Mouse (Mus musculus) limb, embryonic 10.5 days (tissue): ENCODE data around the gene Nipal1. TPM values are rescaled to one million over a fixed set of nuclear protein-coding genes. Genes with fewer than 3 reads are reported as not detected.

Experiments used
- DNase-seq: peaks from one replicate; pipeline ENCODE4 v3.0.0-alpha.2; 2017; ENCODE audit warnings: low spot score
- H3K27ac ChIP-seq: fragments of 300-500 bp; sonication (generic); 2 replicates; pipeline ENCODE4 v1.5.1; 2016; ENCODE audit warnings: mild to moderate bottlenecking
- H3K27me3 ChIP-seq: fragments of 300-500 bp; sonication (generic); 2 replicates; pipeline ENCODE4 v1.6.1; 2016; ENCODE audit warnings: low read depth, mild to moderate bottlenecking; ENCODE audit not compliant: poor library complexity, severe bottlenecking
- H3K36me3 ChIP-seq: fragments of 300-500 bp; sonication (generic); 2 replicates; pipeline ENCODE4 v1.6.1; 2016; ENCODE audit warnings: mild to moderate bottlenecking, moderate library complexity
- H3K4me1 ChIP-seq: fragments of 300-500 bp; sonication (generic); 2 replicates; pipeline ENCODE4 v1.6.1; 2016
- H3K4me3 ChIP-seq: fragments of 300-500 bp; sonication (generic); 2 replicates; pipeline ENCODE4 v1.5.1; 2016; ENCODE audit warnings: mild to moderate bottlenecking, moderate library complexity
- H3K9me3 ChIP-seq: fragments of 300-500 bp; sonication (generic); replicated peaks from 2 replicates; pipeline ENCODE4 v1.6.1; 2016; ENCODE audit warnings: mild to moderate bottlenecking
- WGBS: fragments of 180-500 bp; shearing (Covaris S2); methylation state at CpG from one replicate; pipeline ENCODE4 v1.1.7; 2016; 5-methylcytosine and 5-hydroxymethylcytosine counted together
- polyA plus RNA-seq: library from polyadenylated mRNA; unstranded; fragments of >200 nt; fragmentation: Nextera tagmentation; extraction: Ambion mirVana; gene quantifications from 2 replicates; pipeline ENCODE4 v1.2.1, GENCODE M21; 2016

Gene Nipal1
- 0.76 TPM in 1 of 2 replicates, not detected in the other for polyA plus RNA-seq

DNA sequence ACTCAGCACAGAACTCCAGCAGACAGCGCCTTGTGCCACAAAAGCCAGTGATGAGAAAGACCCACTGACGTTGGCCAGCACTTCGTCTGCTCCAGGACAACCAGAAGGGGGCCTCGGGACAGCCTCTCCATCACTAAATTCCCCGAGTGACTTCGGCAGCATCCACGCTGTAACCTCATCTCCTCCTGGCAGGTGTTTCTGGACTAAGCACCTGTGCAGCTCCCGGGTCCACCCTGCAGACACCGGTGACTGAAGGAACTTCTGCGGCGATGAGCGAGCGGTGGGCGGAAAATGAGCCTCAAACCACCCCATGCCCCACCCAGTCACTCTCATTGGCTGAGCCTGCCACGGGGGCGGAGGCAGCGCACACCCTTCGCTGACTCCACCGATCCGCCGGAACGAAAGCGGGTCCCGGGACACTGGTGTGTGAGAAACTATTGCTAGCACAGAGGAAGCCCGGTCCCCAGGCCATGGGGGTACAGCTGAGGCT, at the start of gene Nipal1:
Nipal1 (plus strand) TSS at position 378 of the 490 bp plus-strand sequence.
- Histone ChIP-seq H3K9me3 (no peaks in the 10 kb centered on the region), H3K27ac (no peak within 1 kb of the TSS), H3K36me3 (no peaks in the 10 kb centered on the region), H3K4me1 (peaks cover 16% of the 10 kb centered on the region), H3K4me3 (peak within 1 kb of the TSS; percentile 61), H3K27me3 (peaks cover 42% of the 10 kb centered on the region)
- DNase-seq = peak; percentile 84
- WGBS = 1% methylated on average over 25 of the region's 25 CpGs

DNA sequence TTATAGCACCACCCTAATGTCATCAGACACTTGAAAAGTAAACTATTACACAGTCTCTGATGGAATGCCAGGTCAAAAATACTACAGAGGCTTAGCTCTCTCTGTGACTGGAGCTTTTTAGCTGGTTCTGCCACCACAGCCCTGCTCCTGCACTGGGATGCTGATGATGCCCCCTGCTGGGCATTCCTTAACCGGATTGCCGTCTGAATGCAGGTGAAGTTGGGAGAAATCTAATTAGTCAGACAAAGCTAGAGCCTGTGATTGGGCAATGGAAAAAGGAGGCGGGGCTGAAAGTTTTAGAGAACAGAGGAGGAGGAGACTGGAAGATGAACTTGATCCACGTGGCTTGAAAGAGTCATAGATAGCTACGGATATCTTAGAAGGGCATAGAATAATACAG, 46.6 kb upstream of the Nipal1 start:
- Histone ChIP-seq H3K27me3 (no peaks in the 10 kb centered on the region), H3K27ac (no peak overlapping the region), H3K4me1 (no peaks in the 10 kb centered on the region), H3K9me3 (no peaks in the 10 kb centered on the region), H3K4me3 (no peak overlapping the region), H3K36me3 (no peaks in the 10 kb centered on the region)
- peak; percentile 60 for DNase-seq
- WGBS = 12% methylated on average over 5 of the region's 5 CpGs

DNA sequence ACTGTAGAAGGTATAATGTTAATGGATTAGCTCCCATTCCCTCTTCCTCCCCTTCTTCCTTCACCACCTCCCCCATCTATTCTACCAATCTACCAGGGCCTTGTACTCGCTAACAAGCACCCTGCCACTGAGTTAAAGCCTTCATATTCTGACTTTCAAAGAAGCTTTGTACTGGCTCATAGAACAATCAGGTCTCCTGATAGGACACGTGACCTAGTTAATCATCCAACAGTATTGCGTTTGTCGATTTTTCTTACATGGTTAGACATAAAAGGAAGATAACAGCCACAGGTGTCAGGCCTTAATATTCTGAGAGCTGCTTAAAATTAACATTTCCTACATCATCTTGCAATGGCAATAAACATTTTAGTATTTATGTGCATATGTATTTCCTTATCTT, 44.5 kb upstream of the Nipal1 start:
- H3K27me3 ChIP-seq = no peaks in the 10 kb centered on the region
- no peaks in the 10 kb centered on the region for H3K9me3 ChIP-seq
- H3K27ac ChIP-seq = no peak overlapping the region
- 94% methylated on average over 4 of the region's 4 CpGs for WGBS
- DNase-seq = no peak
- H3K4me3 ChIP-seq = no peak overlapping the region
- no peaks in the 10 kb centered on the region for H3K36me3 ChIP-seq
- H3K4me1 ChIP-seq = no peaks in the 10 kb centered on the region

DNA sequence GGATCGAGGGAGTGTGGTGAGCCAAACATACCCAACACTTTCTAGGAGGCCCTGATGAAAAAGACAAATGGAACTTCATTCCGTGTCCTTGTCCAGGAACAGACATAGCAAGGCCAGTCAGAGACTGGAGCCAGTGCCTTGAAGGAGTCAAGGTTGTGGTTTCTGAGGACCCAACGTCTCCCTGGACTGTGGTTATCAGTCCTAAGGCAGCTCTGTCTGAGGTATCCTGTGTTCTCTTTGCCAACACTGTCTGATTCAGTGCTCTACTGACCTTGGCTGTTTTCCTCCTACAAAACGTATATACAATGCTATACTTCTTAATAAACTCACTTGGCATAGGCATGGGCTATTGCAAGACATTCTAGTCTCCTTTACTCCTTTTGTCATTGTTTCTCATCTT, 30.2 kb upstream of the Nipal1 start:
- DNase-seq = no peak
- H3K27ac ChIP-seq = no peak overlapping the region
- H3K36me3 ChIP-seq = no peaks in the 10 kb centered on the region
- H3K9me3 ChIP-seq = no peaks in the 10 kb centered on the region
- WGBS = 88% methylated on average over 4 of the region's 4 CpGs
- no peaks in the 10 kb centered on the region for H3K27me3 ChIP-seq
- no peak overlapping the region for H3K4me3 ChIP-seq
- no peaks in the 10 kb centered on the region for H3K4me1 ChIP-seq

DNA sequence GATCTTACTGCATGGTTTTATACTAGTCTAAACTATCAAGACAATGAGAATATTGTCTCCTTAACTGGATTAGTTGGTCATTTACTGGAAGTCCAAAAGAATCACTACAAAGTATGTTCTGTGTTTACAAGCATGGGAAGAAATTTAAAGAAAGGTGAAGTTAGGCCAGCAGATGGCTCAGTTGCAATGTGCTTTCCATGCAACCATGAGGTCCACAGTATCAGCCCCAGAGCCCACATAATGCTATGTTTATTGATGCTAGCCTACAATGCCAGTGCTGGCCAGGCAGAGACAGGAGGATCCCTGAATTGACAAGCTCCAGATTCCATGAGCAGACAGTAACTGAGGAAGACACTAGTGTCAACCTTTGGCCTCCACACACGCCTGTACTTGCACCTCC, 26.6 kb upstream of the Nipal1 start:
- H3K36me3 ChIP-seq = no peaks in the 10 kb centered on the region

DNA sequence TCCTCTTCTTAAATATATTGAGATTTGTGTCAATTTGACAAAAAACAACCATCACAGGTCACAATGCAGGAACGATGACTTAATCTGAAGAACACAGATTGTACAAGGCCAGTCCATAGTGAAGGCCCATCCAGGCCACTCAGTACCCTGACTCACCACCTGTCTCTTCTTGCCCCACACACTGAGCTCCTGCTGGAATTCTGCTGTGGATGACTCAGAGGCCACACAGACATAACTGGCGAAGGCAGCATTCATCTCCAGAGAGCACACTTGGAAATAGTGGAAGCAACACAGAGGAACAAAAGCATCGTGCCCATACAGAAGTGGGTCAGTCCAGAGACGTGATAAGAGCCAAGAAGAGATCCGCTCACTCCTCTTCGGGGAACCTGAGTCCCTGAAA, 17.6 kb upstream of the Nipal1 start:
- Histone ChIP-seq H3K4me3 (no peak overlapping the region), H3K27ac (no peak overlapping the region), H3K27me3 (no peaks in the 10 kb centered on the region), H3K36me3 (no peaks in the 10 kb centered on the region), H3K4me1 (no peaks in the 10 kb centered on the region), H3K9me3 (no peaks in the 10 kb centered on the region)
- no peak for DNase-seq
- 93% methylated on average over 6 of the region's 6 CpGs for WGBS

More for the DNA sequence above, 26.6 kb upstream of the Nipal1 start:
- Histone ChIP-seq H3K27me3 (no peaks in the 10 kb centered on the region), H3K4me1 (no peaks in the 10 kb centered on the region), H3K4me3 (no peak overlapping the region), H3K27ac (no peak overlapping the region), H3K9me3 (no peaks in the 10 kb centered on the region)
- WGBS = 83% methylated on average over 1 of the region's 1 CpGs
- no peak for DNase-seq

DNA sequence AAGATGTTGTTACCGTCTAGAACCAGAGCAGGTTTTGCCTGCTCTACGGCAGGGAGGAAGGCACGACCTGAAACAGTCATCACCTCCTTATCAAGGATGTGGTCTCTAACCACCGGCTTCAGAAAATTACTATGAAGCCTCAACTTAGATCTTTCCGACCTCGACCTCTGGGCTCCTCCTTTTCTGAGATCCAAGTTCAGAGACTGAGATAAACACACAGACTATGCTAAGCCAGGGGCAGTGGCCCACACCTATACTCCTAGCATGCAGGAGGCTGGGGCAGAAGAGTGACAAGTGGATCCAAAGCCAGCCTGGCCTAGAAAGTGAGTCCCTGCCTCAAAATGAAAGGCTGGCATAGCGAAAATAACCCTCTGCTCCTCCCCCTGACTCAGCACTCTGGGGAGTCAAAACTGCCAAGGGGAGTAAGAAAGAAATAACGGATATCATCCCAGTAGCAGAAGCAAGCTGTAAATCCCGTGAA, 12.8 kb upstream of the Nipal1 start:
- no peak for DNase-seq
- H3K4me1 ChIP-seq = peaks cover 4% of the 10 kb centered on the region; the same call in 1 of the 2 replicates
- H3K27me3 ChIP-seq = no peaks in the 10 kb centered on the region
- no peak overlapping the region for H3K27ac ChIP-seq
- H3K36me3 ChIP-seq = no peaks in the 10 kb centered on the region
- WGBS = 86% methylated on average over 9 of the region's 9 CpGs
- no peak overlapping the region for H3K4me3 ChIP-seq
- no peaks in the 10 kb centered on the region for H3K9me3 ChIP-seq

DNA sequence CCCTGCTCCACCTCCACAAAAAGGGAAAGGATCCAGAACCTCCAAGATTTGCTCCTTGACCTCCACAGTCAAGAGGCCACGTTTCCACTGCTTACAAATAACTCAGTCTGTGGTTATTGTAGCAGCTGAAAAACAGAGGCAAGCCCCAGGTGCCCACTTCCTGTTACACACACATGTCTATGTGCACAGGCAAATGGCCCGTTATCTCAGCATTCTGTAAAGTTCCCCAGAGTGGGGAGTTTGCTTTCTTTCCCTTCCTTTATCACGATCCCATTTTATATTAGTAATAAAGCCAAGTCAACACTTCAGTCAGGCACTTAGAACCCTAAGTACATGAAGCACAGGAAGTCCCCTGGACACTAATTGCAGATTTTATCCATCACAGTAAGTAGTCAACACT, 11.5 kb upstream of the Nipal1 start:
- WGBS = 74% methylated on average over 3 of the region's 3 CpGs
- Histone ChIP-seq H3K27me3 (no peaks in the 10 kb centered on the region), H3K4me1 (peaks cover 4% of the 10 kb centered on the region; the same call in 1 of the 2 replicates), H3K36me3 (no peaks in the 10 kb centered on the region), H3K9me3 (no peaks in the 10 kb centered on the region), H3K4me3 (no peak overlapping the region), H3K27ac (no peak overlapping the region)
- DNase-seq = no peak

DNA sequence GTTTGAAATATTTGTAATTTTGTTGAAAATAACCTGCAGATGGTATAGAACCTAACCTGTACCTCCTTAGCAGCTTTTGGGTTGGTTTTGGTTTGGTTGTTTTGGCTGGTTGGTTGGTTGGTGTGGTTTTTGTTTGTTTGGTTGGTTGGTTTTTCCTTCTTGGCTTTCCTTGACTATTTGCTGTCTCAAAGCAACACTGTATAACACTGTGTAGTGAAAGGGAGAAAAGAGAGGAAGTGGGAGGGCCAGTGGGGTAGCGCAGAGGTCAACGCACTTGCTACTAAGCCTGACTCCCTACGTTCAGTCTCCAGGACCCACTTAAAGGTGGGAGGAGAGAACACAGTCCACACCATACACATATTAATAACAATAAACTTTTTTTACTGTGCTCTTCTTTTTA, 11.0 kb upstream of the Nipal1 start:
- DNase-seq = no peak
- 95% methylated on average over 3 of the region's 3 CpGs for WGBS

DNA sequence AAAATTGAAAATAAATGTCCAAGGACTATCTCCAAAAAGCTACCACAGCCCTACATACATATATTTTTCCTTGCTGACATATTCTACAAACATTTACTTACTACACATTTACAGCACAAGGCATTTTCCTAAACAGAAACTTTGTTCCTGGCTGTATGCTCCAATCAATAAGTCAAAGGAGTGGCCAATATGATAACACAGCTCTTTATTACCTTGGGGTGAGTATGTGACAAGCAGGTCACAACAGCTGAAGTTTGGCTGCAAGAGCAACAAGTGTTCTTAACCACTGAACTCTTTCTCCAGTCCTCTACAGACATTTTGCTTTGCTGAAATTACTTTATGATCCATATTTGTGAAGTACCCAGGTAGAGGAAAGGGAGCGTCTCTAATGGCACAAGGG, 7.5 kb upstream of the Nipal1 start:
- no peaks in the 10 kb centered on the region for H3K36me3 ChIP-seq
- H3K4me1 ChIP-seq = peaks cover 4% of the 10 kb centered on the region; the same call in 1 of the 2 replicates
- no peak overlapping the region for H3K27ac ChIP-seq
- H3K4me3 ChIP-seq = no peak overlapping the region
- H3K27me3 ChIP-seq = no peaks in the 10 kb centered on the region
- no peak for DNase-seq
- WGBS = 91% methylated on average over 1 of the region's 1 CpGs
- no peaks in the 10 kb centered on the region for H3K9me3 ChIP-seq

More for the DNA sequence above, 11.0 kb upstream of the Nipal1 start:
- no peak overlapping the region for H3K27ac ChIP-seq
- H3K27me3 ChIP-seq = no peaks in the 10 kb centered on the region
- H3K9me3 ChIP-seq = no peaks in the 10 kb centered on the region
- no peak overlapping the region for H3K4me3 ChIP-seq
- peaks cover 4% of the 10 kb centered on the region; the same call in 1 of the 2 replicates for H3K4me1 ChIP-seq
- H3K36me3 ChIP-seq = no peaks in the 10 kb centered on the region

DNA sequence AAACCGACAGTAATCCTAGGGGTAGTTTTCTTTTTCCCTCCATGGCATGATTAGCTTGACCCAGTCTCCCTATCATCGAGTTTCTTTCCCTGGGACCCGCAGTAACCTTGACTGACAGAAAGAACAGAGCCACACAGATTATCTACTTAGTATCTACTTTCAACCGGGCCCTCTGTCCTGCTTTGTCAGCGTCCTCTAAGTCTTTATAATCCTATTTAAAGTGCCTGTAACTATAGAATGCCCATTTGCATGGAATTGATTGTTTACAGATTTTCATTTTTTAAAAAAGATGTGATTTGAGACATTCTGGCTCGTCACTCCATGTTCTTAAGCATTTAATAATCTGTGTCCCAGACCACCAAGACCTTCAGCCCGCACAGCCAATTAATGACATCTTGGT, 3.9 kb upstream of the Nipal1 start:
- no peak for DNase-seq
- 79% methylated on average over 7 of the region's 7 CpGs for WGBS
- Histone ChIP-seq H3K4me1 (peaks cover 16% of the 10 kb centered on the region), H3K27ac (no peak overlapping the region), H3K4me3 (no peak overlapping the region), H3K36me3 (no peaks in the 10 kb centered on the region), H3K27me3 (peaks cover 28% of the 10 kb centered on the region), H3K9me3 (no peaks in the 10 kb centered on the region)

DNA sequence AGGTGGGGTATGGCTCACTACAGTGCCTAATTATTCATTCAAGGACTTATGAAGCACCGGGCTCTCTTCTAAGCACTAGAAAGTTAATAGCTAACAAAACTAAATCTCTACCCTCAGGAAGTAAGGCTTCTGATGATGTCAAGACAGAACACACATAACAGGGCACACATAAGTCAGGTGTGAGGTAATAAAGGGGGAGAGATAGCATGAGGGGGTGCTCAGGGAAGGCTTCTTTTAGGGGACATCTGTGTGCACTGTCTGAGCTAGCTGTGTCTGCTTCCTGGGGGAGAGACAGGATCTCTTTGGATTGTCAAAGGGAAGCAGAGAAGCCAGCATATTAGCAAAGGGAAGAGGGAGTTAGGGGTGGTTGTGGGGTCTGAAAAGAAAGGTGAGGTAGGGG, 3.4 kb upstream of the Nipal1 start, which contains the start of gene Cnga1:
Cnga1 (minus strand) TSS at position 101 of the 400 bp plus-strand sequence.
- Histone ChIP-seq H3K9me3 (no peaks in the 10 kb centered on the region), H3K4me1 (peaks cover 16% of the 10 kb centered on the region), H3K27ac (no peak within 1 kb of the TSS), H3K36me3 (no peaks in the 10 kb centered on the region), H3K27me3 (peaks cover 33% of the 10 kb centered on the region), H3K4me3 (no peak within 1 kb of the TSS)
- DNase-seq = no peak
- WGBS = 93% methylated on average over 1 of the region's 1 CpGs

DNA sequence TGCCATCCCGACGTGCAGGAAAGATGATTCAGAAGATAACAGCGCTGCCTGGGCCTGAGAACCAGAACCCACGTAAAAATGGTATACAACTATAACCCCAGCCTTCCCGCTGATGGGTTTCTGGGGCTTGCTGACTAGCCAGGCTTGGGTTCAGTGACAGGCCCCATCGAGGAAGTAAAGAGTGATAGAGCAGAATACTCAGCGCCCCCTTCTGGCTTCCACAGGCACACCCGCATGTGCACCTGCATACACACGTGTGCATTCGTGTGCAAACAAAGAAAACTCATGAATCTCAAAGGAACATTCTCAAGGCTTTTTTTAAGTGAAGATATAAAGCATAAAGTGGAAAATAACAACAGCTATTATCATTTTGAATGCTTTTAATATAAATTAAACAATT, 1.5 kb upstream of the Nipal1 start:
- Histone ChIP-seq H3K36me3 (no peaks in the 10 kb centered on the region), H3K27ac (no peak overlapping the region), H3K27me3 (peaks cover 42% of the 10 kb centered on the region), H3K4me1 (peaks cover 16% of the 10 kb centered on the region), H3K4me3 (no peak overlapping the region), H3K9me3 (no peaks in the 10 kb centered on the region)
- 45% methylated on average over 10 of the region's 10 CpGs for WGBS
- DNase-seq = no peak

DNA sequence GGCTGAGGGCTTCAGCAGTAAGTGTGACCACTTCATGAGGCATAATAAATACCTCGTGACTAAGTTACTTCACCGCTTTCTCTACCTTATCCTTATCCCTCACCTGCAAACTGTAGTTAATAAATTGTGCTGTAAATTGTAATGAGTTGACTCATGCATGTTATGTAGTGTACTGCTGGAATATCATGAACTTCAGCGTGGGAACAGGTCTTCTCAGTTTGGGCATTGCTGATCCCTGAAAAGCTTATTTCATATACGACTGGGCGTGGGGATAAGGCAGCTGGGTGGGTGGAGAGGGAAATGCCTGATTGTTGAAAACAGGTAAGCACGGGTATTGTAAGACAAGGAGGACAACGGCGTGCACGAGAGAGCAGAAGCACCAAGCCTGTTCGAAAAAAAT, 599 bp upstream of the Nipal1 start:
- DNase-seq = no peak
- 38% methylated on average over 10 of the region's 10 CpGs for WGBS
- Histone ChIP-seq H3K27ac (no peak overlapping the region), H3K4me1 (peaks cover 16% of the 10 kb centered on the region), H3K4me3 (peak overlapping the region; percentile 61), H3K27me3 (peaks cover 42% of the 10 kb centered on the region), H3K9me3 (no peaks in the 10 kb centered on the region), H3K36me3 (no peaks in the 10 kb centered on the region)
